Mouse (Mus musculus): ENCODE measurements around the gene Lpp. TPM values are rescaled to one million over a fixed set of nuclear protein-coding genes. Genes with fewer than 3 reads are reported as not detected.

The Lpp gene
- polyA plus RNA-seq, 1 experiment = 176 TPM

- TF ChIP-seq CTCF (IDR thresholded peaks at IDR 0.05; ENCODE audit: control insufficient read depth, insufficient read depth, insufficient replicate concordance, low read depth, low read length) (no peak), POLR2A (IDR thresholded peaks at IDR 0.05; ENCODE audit: control insufficient read depth, low read depth, low read length) (no peak)
- Histone ChIP-seq H3K4me1 (ENCODE audit: control insufficient read depth, insufficient read depth, low read length) (no peaks in the 10 kb centered on the region; the same call in 1 of the 2 replicates), H3K27ac (ENCODE audit: control insufficient read depth, insufficient read depth, low read depth, low read length) (no peak overlapping the region), H3K27me3 (ENCODE audit: control insufficient read depth, insufficient read depth, low read length) (no peaks in the 10 kb centered on the region), H3K4me3 (ENCODE audit: control insufficient read depth, low read depth, low read length) (no peak overlapping the region), H3K36me3 (ENCODE audit: control insufficient read depth, insufficient read depth, low read length) (no peaks in the 10 kb centered on the region)
Observed at GRCm38 (mm10) chr16:24451123-24451522, 57.8 kb downstream of the Lpp start.

DNA sequence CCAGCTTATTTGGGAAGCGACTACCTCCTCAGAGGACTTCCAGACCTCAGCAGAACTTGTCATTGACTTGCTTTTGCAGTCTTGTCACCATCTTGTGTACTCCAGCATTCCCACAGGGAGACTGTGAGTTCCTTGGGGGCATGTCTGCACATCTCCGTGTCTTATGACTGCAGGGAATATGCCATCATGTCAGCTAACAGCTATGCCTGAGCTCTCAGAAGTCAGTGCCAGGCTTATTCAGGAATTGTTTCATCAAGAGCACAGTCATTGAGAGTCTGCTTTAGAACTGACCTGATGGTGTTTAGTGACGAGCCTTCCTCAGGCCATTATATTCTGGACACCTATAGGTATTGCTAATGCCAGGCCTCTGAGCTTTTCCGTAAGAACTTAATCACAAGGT lies 60.2 kb downstream of the Lpp start:
- Histone ChIP-seq H3K4me1 (ENCODE audit: control insufficient read depth, insufficient read depth, low read length) (no peaks in the 10 kb centered on the region; the same call in 1 of the 2 replicates), H3K4me3 (ENCODE audit: control insufficient read depth, low read depth, low read length) (no peak overlapping the region), H3K36me3 (ENCODE audit: control insufficient read depth, insufficient read depth, low read length) (no peaks in the 10 kb centered on the region), H3K27ac (ENCODE audit: control insufficient read depth, insufficient read depth, low read depth, low read length) (no peak overlapping the region), H3K27me3 (ENCODE audit: control insufficient read depth, insufficient read depth, low read length) (no peaks in the 10 kb centered on the region)
- TF ChIP-seq POLR2A (IDR thresholded peaks at IDR 0.05; ENCODE audit: control insufficient read depth, low read depth, low read length) (no peak), CTCF (IDR thresholded peaks at IDR 0.05; ENCODE audit: control insufficient read depth, insufficient read depth, insufficient replicate concordance, low read depth, low read length) (no peak)

GRCm38 (mm10) chr16:24454493-24454892 lies 61.2 kb downstream of the Lpp start:
- Histone ChIP-seq H3K4me1 (ENCODE audit: control insufficient read depth, insufficient read depth, low read length) (no peaks in the 10 kb centered on the region; the same call in 1 of the 2 replicates), H3K27me3 (ENCODE audit: control insufficient read depth, insufficient read depth, low read length) (no peaks in the 10 kb centered on the region), H3K27ac (ENCODE audit: control insufficient read depth, insufficient read depth, low read depth, low read length) (no peak overlapping the region), H3K4me3 (ENCODE audit: control insufficient read depth, low read depth, low read length) (no peak overlapping the region), H3K36me3 (ENCODE audit: control insufficient read depth, insufficient read depth, low read length) (no peaks in the 10 kb centered on the region)
- TF ChIP-seq CTCF (IDR thresholded peaks at IDR 0.05; ENCODE audit: control insufficient read depth, insufficient read depth, insufficient replicate concordance, low read depth, low read length) (no peak), POLR2A (IDR thresholded peaks at IDR 0.05; ENCODE audit: control insufficient read depth, low read depth, low read length) (no peak)

DNA sequence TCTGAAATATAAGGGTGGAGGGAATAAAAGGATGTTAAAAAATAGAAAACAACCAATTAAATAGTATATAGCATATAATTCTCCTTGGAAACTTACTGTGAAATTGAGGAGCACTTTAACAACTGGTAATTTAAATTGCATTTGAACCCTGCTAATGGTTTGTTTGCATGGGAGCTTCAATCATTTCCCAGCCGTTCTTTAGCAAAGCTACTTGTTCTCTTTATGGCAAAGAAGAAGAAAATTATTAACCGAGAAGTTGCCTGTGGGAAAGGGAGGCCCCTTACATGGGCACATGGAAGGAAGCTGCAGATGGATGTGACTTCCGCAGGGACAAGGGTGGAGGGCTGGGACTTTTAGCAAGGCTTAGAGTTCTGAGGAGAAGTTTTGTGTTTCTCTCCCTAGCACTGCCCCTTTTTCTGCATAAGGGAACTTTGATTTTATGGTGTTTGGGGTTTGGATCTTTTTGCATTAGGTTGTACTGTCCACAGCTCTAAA lies 62.1 kb downstream of the Lpp start:
- TF ChIP-seq POLR2A (IDR thresholded peaks at IDR 0.05; ENCODE audit: control insufficient read depth, low read depth, low read length) = no peak
- TF ChIP-seq CTCF (IDR thresholded peaks at IDR 0.05; ENCODE audit: control insufficient read depth, insufficient read depth, insufficient replicate concordance, low read depth, low read length) = no peak

GRCm38 (mm10) chr16:24463842-24464241 lies 70.5 kb downstream of the Lpp start:
- no peaks in the 10 kb centered on the region for H3K36me3 ChIP-seq (ENCODE audit: control insufficient read depth, insufficient read depth, low read length)

More for the DNA sequence above, 62.1 kb downstream of the Lpp start:
- no peak overlapping the region for H3K4me3 ChIP-seq (ENCODE audit: control insufficient read depth, low read depth, low read length)
- no peaks in the 10 kb centered on the region for H3K27me3 ChIP-seq (ENCODE audit: control insufficient read depth, insufficient read depth, low read length)
- no peak overlapping the region for H3K27ac ChIP-seq (ENCODE audit: control insufficient read depth, insufficient read depth, low read depth, low read length)
- H3K4me1 ChIP-seq (ENCODE audit: control insufficient read depth, insufficient read depth, low read length) = no peaks in the 10 kb centered on the region
- no peaks in the 10 kb centered on the region for H3K36me3 ChIP-seq (ENCODE audit: control insufficient read depth, insufficient read depth, low read length)

GRCm38 (mm10) chr16:24464436-24464835 lies 71.1 kb downstream of the Lpp start:
- no peaks in the 10 kb centered on the region for H3K27me3 ChIP-seq (ENCODE audit: control insufficient read depth, insufficient read depth, low read length)
- H3K36me3 ChIP-seq (ENCODE audit: control insufficient read depth, insufficient read depth, low read length) = no peaks in the 10 kb centered on the region
- no peak overlapping the region for H3K27ac ChIP-seq (ENCODE audit: control insufficient read depth, insufficient read depth, low read depth, low read length)
- TF ChIP-seq POLR2A (IDR thresholded peaks at IDR 0.05; ENCODE audit: control insufficient read depth, low read depth, low read length) (no peak), CTCF (IDR thresholded peaks at IDR 0.05; ENCODE audit: control insufficient read depth, insufficient read depth, insufficient replicate concordance, low read depth, low read length) (no peak)
- no peak overlapping the region for H3K4me3 ChIP-seq (ENCODE audit: control insufficient read depth, low read depth, low read length)
- H3K4me1 ChIP-seq (ENCODE audit: control insufficient read depth, insufficient read depth, low read length) = no peaks in the 10 kb centered on the region

More at GRCm38 (mm10) chr16:24463842-24464241, 70.5 kb downstream of the Lpp start:
- no peaks in the 10 kb centered on the region for H3K4me1 ChIP-seq (ENCODE audit: control insufficient read depth, insufficient read depth, low read length)
- H3K27me3 ChIP-seq (ENCODE audit: control insufficient read depth, insufficient read depth, low read length) = no peaks in the 10 kb centered on the region
- no peak overlapping the region for H3K27ac ChIP-seq (ENCODE audit: control insufficient read depth, insufficient read depth, low read depth, low read length)
- no peak overlapping the region for H3K4me3 ChIP-seq (ENCODE audit: control insufficient read depth, low read depth, low read length)
- no peak for TF ChIP-seq POLR2A (IDR thresholded peaks at IDR 0.05; ENCODE audit: control insufficient read depth, low read depth, low read length)
- no peak for TF ChIP-seq CTCF (IDR thresholded peaks at IDR 0.05; ENCODE audit: control insufficient read depth, insufficient read depth, insufficient replicate concordance, low read depth, low read length)

GRCm38 (mm10) chr16:24465633-24466032 lies 72.3 kb downstream of the Lpp start:
- Histone ChIP-seq H3K27ac (ENCODE audit: control insufficient read depth, insufficient read depth, low read depth, low read length) (no peak overlapping the region), H3K36me3 (ENCODE audit: control insufficient read depth, insufficient read depth, low read length) (no peaks in the 10 kb centered on the region), H3K4me3 (ENCODE audit: control insufficient read depth, low read depth, low read length) (no peak overlapping the region), H3K27me3 (ENCODE audit: control insufficient read depth, insufficient read depth, low read length) (no peaks in the 10 kb centered on the region), H3K4me1 (ENCODE audit: control insufficient read depth, insufficient read depth, low read length) (no peaks in the 10 kb centered on the region)
- TF ChIP-seq CTCF (IDR thresholded peaks at IDR 0.05; ENCODE audit: control insufficient read depth, insufficient read depth, insufficient replicate concordance, low read depth, low read length) (no peak), POLR2A (IDR thresholded peaks at IDR 0.05; ENCODE audit: control insufficient read depth, low read depth, low read length) (no peak)

All from testis, adult 2 months (tissue).